Mouse (Mus musculus) heart, postnatal 0 days (tissue): ENCODE data around the gene Frmd6.

Experiments
- CTCF ChIP-seq: IDR thresholded peaks from 2 replicates; pipeline ENCODE4 v1.5.1; 2016; ENCODE audit warnings: antibody characterized with exemption, control low read depth, low read depth
- EP300 ChIP-seq: IDR thresholded peaks from 2 replicates; pipeline ENCODE4 v1.6.1; 2016; ENCODE audit warnings: antibody characterized with exemption, low read depth

GRCm38 (mm10) chr12:70833050-70833449 lies 7.7 kb downstream of the Frmd6 start:
- TF ChIP-seq CTCF (no peak), EP300 (no peak)
